Mouse (Mus musculus) limb, embryonic 14.5 days (tissue): ENCODE data around the gene Ap3d1. TPM values are rescaled to one million over a fixed set of nuclear protein-coding genes. Genes with fewer than 3 reads are reported as not detected.

Experiments
- ATAC-seq: fragments of 200-750 bp; cut with Nextera tagmentation; 2 replicates; pipeline ENCODE4 v1.8.0; 2017; ENCODE audit warnings: low read depth, moderate number of reproducible peaks, moderate TSS enrichment; ENCODE audit not compliant: low FRiP score
- DNase-seq: peaks from one replicate; pipeline ENCODE4 v3.0.0-alpha.2; 2015; ENCODE audit warnings: low spot score
- H3K27ac ChIP-seq: fragments of 300-500 bp; sonication (generic); replicated peaks from 2 replicates; pipeline ENCODE4 v1.5.1; 2014; ENCODE audit warnings: low read depth, mild to moderate bottlenecking, low read length, moderate library complexity, mixed read lengths
- H3K27me3 ChIP-seq: fragments of 300-500 bp; sonication (generic); 2 replicates; pipeline ENCODE4 v1.6.1; 2014; ENCODE audit warnings: low read length, mixed read lengths; ENCODE audit not compliant: control insufficient read depth, insufficient read depth
- H3K36me3 ChIP-seq: fragments of 300-500 bp; sonication (generic); 2 replicates; pipeline ENCODE4 v1.6.1; 2014; ENCODE audit warnings: mild to moderate bottlenecking, low read length, moderate library complexity, mixed read lengths; ENCODE audit not compliant: control insufficient read depth, insufficient read depth
- H3K4me1 ChIP-seq: fragments of 300-500 bp; sonication (generic); 2 replicates; pipeline ENCODE4 v1.6.1; 2014; ENCODE audit warnings: antibody characterized with exemption, low read length, mixed read lengths; ENCODE audit not compliant: control insufficient read depth, insufficient read depth
- H3K4me2 ChIP-seq: fragments of 300-500 bp; sonication (generic); replicated peaks from 2 replicates; pipeline ENCODE4 v1.6.1; 2014; ENCODE audit warnings: low read depth, mild to moderate bottlenecking, low read length, moderate library complexity; ENCODE audit not compliant: severe bottlenecking
- H3K4me3 ChIP-seq: fragments of 300-500 bp; sonication (generic); replicated peaks from 2 replicates; pipeline ENCODE4 v1.5.1; 2014; ENCODE audit warnings: low read length
- H3K9ac ChIP-seq: fragments of 300-500 bp; sonication (generic); 2 replicates; pipeline ENCODE4 v1.6.1; 2014; ENCODE audit warnings: mild to moderate bottlenecking, low read depth, low read length, moderate library complexity; ENCODE audit not compliant: severe bottlenecking
- H3K9me3 ChIP-seq: fragments of 300-500 bp; sonication (generic); 2 replicates; pipeline ENCODE4 v1.6.1; 2016; ENCODE audit warnings: low read length; ENCODE audit not compliant: control insufficient read depth
- POLR2A ChIP-seq: fragments of 200-500 bp; IDR thresholded peaks from 2 replicates; pipeline ENCODE4 v1.8.0; 2012; ENCODE audit warnings: inconsistent platforms, mild to moderate bottlenecking, moderate library complexity, borderline replicate concordance; ENCODE audit not compliant: insufficient read depth, insufficient read length; ENCODE audit errors: extremely low read depth
- WGBS: fragments of 180-500 bp; shearing (Covaris S2); extraction: QIAGEN DNeasy Blood & Tissue Kit; methylation state at CpG from one replicate; pipeline ENCODE4 v1.1.7; 2014; 5-methylcytosine and 5-hydroxymethylcytosine counted together
- polyA plus RNA-seq, 2 experiments: library from polyadenylated mRNA; depleted of rRNA in 1 of 2; stranded (reverse) in 1 of 2; unstranded in 1 of 2; fragments of >200 nt; fragmentation: Nextera tagmentation in 1 of 2; extraction: Ambion mirVana in 1 of 2; gene quantifications; 2 replicates each; pipeline versions ENCODE4 v1.2.1 to v1.2.3; 2012 to 2014

Gene Ap3d1
- polyA plus RNA-seq, 2 experiments, result 75.1 to 123 TPM

GRCm38 (mm10) chr10:80669737-80670485 lies 72.2 kb downstream of the Ap3d1 start:
- ATAC-seq, result no peak
- H3K4me2 ChIP-seq, result no peak overlapping the region
- H3K4me1 ChIP-seq, result peaks cover 26% of the 10 kb centered on the region
- H3K9ac ChIP-seq, result no peak overlapping the region
- no peak overlapping the region for H3K4me3 ChIP-seq
- TF ChIP-seq POLR2A, result no peak
- no peak overlapping the region for H3K27ac ChIP-seq
- peaks cover 83% of the 10 kb centered on the region for H3K36me3 ChIP-seq
- no peaks in the 10 kb centered on the region for H3K27me3 ChIP-seq
- DNase-seq, result no peak
- WGBS, result 95% methylated on average over 7 of the region's 7 CpGs
- H3K9me3 ChIP-seq, result no peaks in the 10 kb centered on the region

- TF ChIP-seq POLR2A, result no peak
- DNase-seq (no peak), ATAC-seq (no peak)
- Histone ChIP-seq H3K4me2 (no peak overlapping the region), H3K4me3 (no peak overlapping the region), H3K9me3 (no peaks in the 10 kb centered on the region), H3K27me3 (no peaks in the 10 kb centered on the region), H3K36me3 (peaks cover 81% of the 10 kb centered on the region), H3K4me1 (peaks cover 25% of the 10 kb centered on the region), H3K27ac (no peak overlapping the region), H3K9ac (no peak overlapping the region)
- 86% methylated on average over 12 of the region's 12 CpGs for WGBS
These were observed 73.0 kb downstream of the Ap3d1 start for GRCm38 (mm10) chr10:80669018-80669417.

- H3K4me3 ChIP-seq, result no peak overlapping the region
- no peaks in the 10 kb centered on the region for H3K9me3 ChIP-seq
- peaks cover 77% of the 10 kb centered on the region for H3K36me3 ChIP-seq
- WGBS, result 84% methylated on average over 11 of the region's 11 CpGs
- no peak for TF ChIP-seq POLR2A
- H3K9ac ChIP-seq, result no peak overlapping the region
- H3K4me1 ChIP-seq, result peaks cover 21% of the 10 kb centered on the region
- no peak overlapping the region for H3K4me2 ChIP-seq
- H3K27me3 ChIP-seq, result no peaks in the 10 kb centered on the region
- ATAC-seq (no peak), DNase-seq (no peak)
- H3K27ac ChIP-seq, result no peak overlapping the region
These were observed 73.5 kb downstream of the Ap3d1 start for GRCm38 (mm10) chr10:80668614-80669013.

- Histone ChIP-seq H3K36me3 (peaks cover 61% of the 10 kb centered on the region), H3K4me1 (peaks cover 15% of the 10 kb centered on the region), H3K9ac (no peak overlapping the region), H3K4me2 (no peak overlapping the region), H3K9me3 (no peaks in the 10 kb centered on the region), H3K4me3 (no peak overlapping the region), H3K27ac (no peak overlapping the region), H3K27me3 (no peaks in the 10 kb centered on the region)
- TF ChIP-seq POLR2A, result no peak
- ATAC-seq (peak; percentile 18; the same call in 1 of the 2 replicates), DNase-seq (no peak)
- WGBS, result 78% methylated on average over 17 of the region's 19 CpGs
These were observed 75.1 kb downstream of the Ap3d1 start for GRCm38 (mm10) chr10:80666837-80667412.

GRCm38 (mm10) chr10:80665981-80666733 lies 75.9 kb downstream of the Ap3d1 start:
- H3K36me3 ChIP-seq, result peaks cover 53% of the 10 kb centered on the region
- H3K27me3 ChIP-seq, result no peaks in the 10 kb centered on the region
- DNase-seq, result no peak
- TF ChIP-seq POLR2A, result no peak
- WGBS, result 71% methylated on average over 10 of the region's 10 CpGs
- no peak for ATAC-seq
- H3K9ac ChIP-seq, result 0 out of 2 replicates have a peak overlapping the region, but pooled peaks have one; percentile 12
- H3K4me2 ChIP-seq, result no peak overlapping the region
- H3K4me3 ChIP-seq, result no peak overlapping the region
- peaks cover 15% of the 10 kb centered on the region for H3K4me1 ChIP-seq
- no peak overlapping the region for H3K27ac ChIP-seq
- no peaks in the 10 kb centered on the region for H3K9me3 ChIP-seq
